Mouse (Mus musculus) lung, adult 2 months (tissue): Measurements from ENCODE around the gene Kbtbd4.

Source experiments
- CTCF ChIP-seq: fragments of 200-500 bp; IDR thresholded peaks from 2 replicates; pipeline ENCODE4 v1.5.1; 2011; ENCODE audit warnings: mild to moderate bottlenecking, low read length, control low read depth; ENCODE audit not compliant: insufficient read depth
- POLR2A ChIP-seq: fragments of 200-500 bp; IDR thresholded peaks from 2 replicates; pipeline ENCODE4 v1.6.1; 2011; ENCODE audit warnings: low read depth, mild to moderate bottlenecking, control low read depth, low read length, borderline replicate concordance; ENCODE audit errors: extremely low read depth

DNA sequence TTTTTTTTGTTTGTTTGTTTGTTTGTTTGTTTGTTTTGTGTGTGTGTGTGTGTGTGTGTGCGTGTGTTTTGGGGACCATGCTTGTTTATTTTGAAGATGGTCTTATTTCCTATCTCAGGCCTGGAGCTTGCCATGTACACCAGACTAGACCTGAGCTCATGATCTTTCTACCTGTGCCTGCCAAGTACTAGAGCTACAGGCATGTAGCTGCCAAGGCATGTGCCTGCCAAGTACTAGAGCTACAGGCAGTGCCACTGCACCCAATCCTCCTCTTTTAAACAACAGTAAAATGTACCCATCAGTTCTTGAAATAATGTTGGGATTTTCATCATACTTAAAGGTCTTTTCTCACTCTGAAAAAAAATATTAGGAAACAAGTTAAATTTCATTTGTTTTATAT is 30.5 kb upstream of the Kbtbd4 start:
- TF ChIP-seq CTCF: no peak
- no peak for TF ChIP-seq POLR2A
